Mouse (Mus musculus) lung, postnatal 0 days (tissue): Measurements from ENCODE around the gene Uck2. TPM values are rescaled to one million over a fixed set of nuclear protein-coding genes. Genes with fewer than 3 reads are reported as not detected.
A peak's percentile ranks its signal among the peaks of the same experiment; 100 is the strongest.

Experiments
- ATAC-seq: fragments of 200-750 bp; cut with Nextera tagmentation; 2 replicates; pipeline ENCODE4 v1.8.0; 2017; ENCODE audit warnings: moderate library complexity
- DNase-seq: peaks from one replicate; pipeline ENCODE4 v3.0.0-alpha.2; 2016; ENCODE audit warnings: low spot score
- H3K27ac ChIP-seq: fragments of 300-500 bp; sonication (generic); 2 replicates; pipeline ENCODE4 v1.5.1; 2014; ENCODE audit warnings: antibody characterized with exemption, mild to moderate bottlenecking, low read length, mixed read lengths
- H3K27me3 ChIP-seq: fragments of 300-500 bp; sonication (generic); replicated peaks from 2 replicates; pipeline ENCODE4 v1.6.1; 2014; ENCODE audit warnings: low read length, mixed read lengths; ENCODE audit not compliant: insufficient read depth
- H3K36me3 ChIP-seq: fragments of 300-500 bp; sonication (generic); 2 replicates; pipeline ENCODE4 v1.6.1; 2014; ENCODE audit warnings: low read length, mixed read lengths; ENCODE audit not compliant: insufficient read depth
- H3K4me1 ChIP-seq: fragments of 300-500 bp; sonication (generic); 2 replicates; pipeline ENCODE4 v1.6.1; 2014; ENCODE audit warnings: antibody characterized with exemption, low read depth, low read length, mixed read lengths; ENCODE audit not compliant: insufficient read depth
- H3K4me2 ChIP-seq: fragments of 300-500 bp; sonication (generic); replicated peaks from 2 replicates; pipeline ENCODE4 v1.6.1; 2014; ENCODE audit warnings: low read depth, mild to moderate bottlenecking, low read length, moderate library complexity, mixed read lengths
- H3K4me3 ChIP-seq: fragments of 300-500 bp; sonication (generic); 2 replicates; pipeline ENCODE4 v1.5.1; 2014; ENCODE audit warnings: low read depth, low read length
- H3K9ac ChIP-seq: fragments of 300-500 bp; sonication (generic); replicated peaks from 2 replicates; pipeline ENCODE4 v1.6.1; 2014; ENCODE audit warnings: low read depth, mild to moderate bottlenecking
- H3K9me3 ChIP-seq: fragments of 300-500 bp; sonication (generic); 2 replicates; pipeline ENCODE4 v1.6.1; 2016; ENCODE audit warnings: low read length, mixed read lengths
- CTCF ChIP-seq: IDR thresholded peaks from 2 replicates; pipeline ENCODE4 v1.5.1; 2016; ENCODE audit warnings: antibody characterized with exemption, mild to moderate bottlenecking
- EP300 ChIP-seq: IDR thresholded peaks from 2 replicates; pipeline ENCODE4 v1.6.1; 2016; ENCODE audit warnings: antibody characterized with exemption, mild to moderate bottlenecking, control low read depth
- WGBS: fragments of 180-500 bp; shearing (Covaris S2); extraction: QIAGEN DNeasy Blood & Tissue Kit; methylation state at CpG from one replicate; pipeline ENCODE4 v1.1.7; 2014; 5-methylcytosine and 5-hydroxymethylcytosine counted together
- polyA plus RNA-seq: library from polyadenylated mRNA; unstranded; fragments of >200 nt; fragmentation: Nextera tagmentation; extraction: Ambion mirVana; gene quantifications from 2 replicates; pipeline ENCODE4 v1.2.1, GENCODE M21; 2015

The Uck2 gene
- polyA plus RNA-seq, 1 experiment from 2014 or later = 22.9 TPM

- no peaks in the 10 kb centered on the region for H3K27me3 ChIP-seq
- H3K36me3 ChIP-seq = no peaks in the 10 kb centered on the region
- no peak overlapping the region for H3K9ac ChIP-seq
- no peak overlapping the region for H3K27ac ChIP-seq
- ATAC-seq = no peak
- no peaks in the 10 kb centered on the region; the same call in 1 of the 2 replicates for H3K4me1 ChIP-seq
- 80% methylated on average over 13 of the region's 13 CpGs for WGBS
- DNase-seq = no peak
- H3K9me3 ChIP-seq = no peaks in the 10 kb centered on the region
- H3K4me2 ChIP-seq = no peak overlapping the region
- H3K4me3 ChIP-seq = no peak overlapping the region
- no peak for TF ChIP-seq CTCF
- no peak for TF ChIP-seq EP300
Observed at GRCm38 (mm10) chr1:167279160-167279715, 5.9 kb downstream of the Uck2 start.

- WGBS = 73% methylated on average over 6 of the region's 6 CpGs
Observed at GRCm38 (mm10) chr1:167278395-167278794, 6.7 kb downstream of the Uck2 start.

GRCm38 (mm10) chr1:167274646-167275390, 10.3 kb downstream of the Uck2 start:
- Histone ChIP-seq H3K9me3 (no peaks in the 10 kb centered on the region), H3K27me3 (no peaks in the 10 kb centered on the region), H3K36me3 (no peaks in the 10 kb centered on the region), H3K27ac (no peak overlapping the region), H3K4me2 (no peak overlapping the region), H3K4me1 (peaks cover 29% of the 10 kb centered on the region; the same call in 1 of the 2 replicates), H3K9ac (no peak overlapping the region), H3K4me3 (no peak overlapping the region)
- ATAC-seq (no peak), DNase-seq (no peak)
- no peak for TF ChIP-seq EP300
- TF ChIP-seq CTCF = no peak
- 84% methylated on average over 12 of the region's 12 CpGs for WGBS

More at GRCm38 (mm10) chr1:167278395-167278794, 6.7 kb downstream of the Uck2 start:
- ATAC-seq (no peak), DNase-seq (no peak)
- Histone ChIP-seq H3K9ac (no peak overlapping the region), H3K4me3 (no peak overlapping the region), H3K27ac (no peak overlapping the region), H3K4me1 (peaks cover 3% of the 10 kb centered on the region; the same call in 1 of the 2 replicates), H3K36me3 (no peaks in the 10 kb centered on the region), H3K27me3 (no peaks in the 10 kb centered on the region), H3K9me3 (no peaks in the 10 kb centered on the region), H3K4me2 (no peak overlapping the region)
- TF ChIP-seq EP300 = no peak
- no peak for TF ChIP-seq CTCF

GRCm38 (mm10) chr1:167273380-167274163, 11.5 kb downstream of the Uck2 start:
- peak; percentile 70 for DNase-seq
- TF ChIP-seq CTCF (no peak), EP300 (no peak)
- Histone ChIP-seq H3K9ac (no peak overlapping the region), H3K4me3 (no peak overlapping the region), H3K4me2 (0 out of 2 replicates have a peak overlapping the region, but pooled peaks have one; percentile 8), H3K9me3 (no peaks in the 10 kb centered on the region), H3K4me1 (peaks cover 40% of the 10 kb centered on the region; the same call in 1 of the 2 replicates), H3K27ac (no peak overlapping the region), H3K36me3 (no peaks in the 10 kb centered on the region), H3K27me3 (no peaks in the 10 kb centered on the region)
- no peak for ATAC-seq
- 40% methylated on average over 14 of the region's 14 CpGs for WGBS

GRCm38 (mm10) chr1:167271841-167272240, 13.3 kb downstream of the Uck2 start:
- Histone ChIP-seq H3K4me1 (peaks cover 46% of the 10 kb centered on the region; the same call in 1 of the 2 replicates), H3K4me3 (no peak overlapping the region), H3K27me3 (no peaks in the 10 kb centered on the region), H3K9me3 (no peaks in the 10 kb centered on the region), H3K36me3 (no peaks in the 10 kb centered on the region), H3K4me2 (no peak overlapping the region), H3K9ac (no peak overlapping the region), H3K27ac (0 out of 2 replicates have a peak overlapping the region, but pooled peaks have one; percentile 78)
- peak; percentile 74 for DNase-seq
- TF ChIP-seq CTCF (no peak), EP300 (no peak)
- no peak for ATAC-seq
- WGBS = 35% methylated on average over 8 of the region's 8 CpGs

- DNase-seq = no peak
- H3K4me1 ChIP-seq = peaks cover 46% of the 10 kb centered on the region; the same call in 1 of the 2 replicates
- no peak overlapping the region for H3K4me3 ChIP-seq
- WGBS = 24% methylated on average over 4 of the region's 4 CpGs
- no peaks in the 10 kb centered on the region for H3K36me3 ChIP-seq
- no peak for ATAC-seq
- H3K27ac ChIP-seq = 0 out of 2 replicates have a peak overlapping the region, but pooled peaks have one; percentile 78
- no peaks in the 10 kb centered on the region for H3K9me3 ChIP-seq
- H3K4me2 ChIP-seq = 0 out of 2 replicates have a peak overlapping the region, but pooled peaks have one; percentile 57
- H3K27me3 ChIP-seq = no peaks in the 10 kb centered on the region
- no peak for TF ChIP-seq CTCF
- TF ChIP-seq EP300 = no peak
- H3K9ac ChIP-seq = no peak overlapping the region
Observed at GRCm38 (mm10) chr1:167271304-167271703, 13.8 kb downstream of the Uck2 start.
